Mouse (Mus musculus): ENCODE measurements at regions not wholly inside any gene's neighbourhood (a gene's known extent, or its start where the extent isn't known, plus 50 kb on each side); places are given as distances from the start of the nearest gene placed in this dataset.

- TF ChIP-seq PAX5 (IDR thresholded peaks at IDR 0.05; ENCODE audit: low read length): no peak
- TF ChIP-seq SIN3A (IDR thresholded peaks at IDR 0.05; ENCODE audit: low read length): 0 out of 2 replicates have a peak, but pooled peaks have one; percentile 35
- TF ChIP-seq JUND (conservative IDR thresholded peaks at IDR 0.05; ENCODE audit: low read depth, low read length): no peak
- peak; percentile 63 for TF ChIP-seq MAX (IDR thresholded peaks at IDR 0.05; ENCODE audit: low read length)
- no peak for TF ChIP-seq ZC3H11A (IDR thresholded peaks at IDR 0.05; ENCODE audit: low read depth, low read length)
- peak; percentile 27; the same call in 1 of the 2 replicates for TF ChIP-seq ELF1 (IDR thresholded peaks at IDR 0.05; ENCODE audit: low read depth, low read length)
- TF ChIP-seq RCOR1 (conservative IDR thresholded peaks at IDR 0.05; ENCODE audit: low read depth, low read length): 0 out of 2 replicates have a peak, but pooled peaks have one; percentile 48
- no peak for TF ChIP-seq E2F4 (IDR thresholded peaks at IDR 0.05; ENCODE audit: insufficient replicate concordance, low read depth, low read length)
- no peak for TF ChIP-seq NRF1 (IDR thresholded peaks at IDR 0.05; ENCODE audit: low read depth, low read length)
- peak; percentile 48; the same call in 1 of the 2 replicates for TF ChIP-seq MXI1 (IDR thresholded peaks at IDR 0.05; ENCODE audit: low read depth, low read length)
Measured at GRCm38 (mm10) chr1:64305427-64306213, 183.5 kb upstream of the Klf7 start (continued).

- Histone ChIP-seq H3K27me3 (replicated peaks) (no peaks in the 10 kb centered on the region), H3K4me3 (replicated peaks in 1 of 3; ENCODE audit: low read depth in 2 of 3, low read length in 2 of 3, poor library complexity in 1 of 3) (peak overlapping the region; percentile 47 to 54 (median 47)), H3K27ac (ENCODE audit: insufficient read depth, low read depth) (peak overlapping the region; percentile 88), H3K4me1 (ENCODE audit: control insufficient read depth in 1 of 2, insufficient read depth in 2 of 2) (peaks cover 12 to 41% of the 10 kb centered on the region in 2 experiments), H3K9ac (ENCODE audit: insufficient read depth, low read depth) (peak overlapping the region; percentile 68), H3K4me2 (ENCODE audit: insufficient read depth, low read depth, poor library complexity, severe bottlenecking) (peak overlapping the region; percentile 99), H3K9me3 (replicated peaks; ENCODE audit: low read length) (no peaks in the 10 kb centered on the region), H3K36me3 (replicated peaks in 1 of 2; ENCODE audit: control insufficient read depth in 1 of 2, insufficient read depth in 1 of 2, low read length in 1 of 2) (no peaks in the 10 kb centered on the region), H3K79me2 (replicated peaks; ENCODE audit: control insufficient read depth, extremely low read depth, insufficient read depth, poor library complexity, severe bottlenecking) (no peaks in the 10 kb centered on the region)
- DNase-seq (ENCODE audit: extremely low read depth): peak; percentile 78
- dilution Hi-C loops (cut with MboI; ENCODE audit: extremely low pct_ligation_motif_present, extremely low pct_unique_long_range_greater_than_20kb, low sequenced_read_pairs) (no loop called here), in situ Hi-C loops (cut with MboI; ENCODE audit: low pct_ligation_motif_present, low pct_unique_long_range_greater_than_20kb, low sequenced_read_pairs) (loop anchor here (10.0 kb wide), 1 partner anchor 108 kb away; no protein-coding TSS in a partner anchor)
- peak; percentile 25 for TF ChIP-seq EP300 (IDR thresholded peaks at IDR 0.05; ENCODE audit: low read length)
- no peak for TF ChIP-seq NRF1 (IDR thresholded peaks at IDR 0.05; ENCODE audit: low read depth, low read length)
- TF ChIP-seq BHLHE40 (IDR thresholded peaks at IDR 0.05; ENCODE audit: low read depth, low read length): no peak; the same call in 1 of the 2 replicates
- TF ChIP-seq TBP (conservative IDR thresholded peaks at IDR 0.05; ENCODE audit: low read depth, low read length): 0 out of 2 replicates have a peak, but pooled peaks have one; percentile 33
- 0 out of 2 replicates have a peak, but pooled peaks have one; percentile 18 for TF ChIP-seq ELF1 (IDR thresholded peaks at IDR 0.05; ENCODE audit: low read depth, low read length)
- TF ChIP-seq UBTF (IDR thresholded peaks at IDR 0.05; ENCODE audit: low read depth, low read length): no peak
- TF ChIP-seq POLR2A (IDR thresholded peaks at IDR 0.05; ENCODE audit: low read depth, low read length): peak; percentile 40
- peak; percentile 66 for TF ChIP-seq ZNF384 (IDR thresholded peaks at IDR 0.05; ENCODE audit: low read depth, low read length)
- no peak for TF ChIP-seq MYC (IDR thresholded peaks at IDR 0.05; ENCODE audit: low read depth, low read length)
- no peak for TF ChIP-seq ZC3H11A (IDR thresholded peaks at IDR 0.05; ENCODE audit: low read depth, low read length)
- no peak for TF ChIP-seq USF1 (IDR thresholded peaks at IDR 0.05; ENCODE audit: low read depth, low read length)
- no peak for TF ChIP-seq PAX5 (IDR thresholded peaks at IDR 0.05; ENCODE audit: low read length)
- TF ChIP-seq ZMIZ1 (IDR thresholded peaks at IDR 0.05; ENCODE audit: low read depth, low read length): peak; percentile 71; the same call in 1 of the 2 replicates
- TF ChIP-seq SMC3 (IDR thresholded peaks at IDR 0.05; ENCODE audit: low read depth, low read length): peak; percentile 22; the same call in 1 of the 2 replicates
- TF ChIP-seq GABPA (IDR thresholded peaks at IDR 0.05; ENCODE audit: insufficient replicate concordance, low read depth, low read length): no peak
- no peak for TF ChIP-seq CHD1 (IDR thresholded peaks at IDR 0.05; ENCODE audit: low read depth, low read length)
- no peak; the same call in 1 of the 2 replicates for TF ChIP-seq MAX (IDR thresholded peaks at IDR 0.05; ENCODE audit: low read length)
- peak; percentile 47; the same call in 1 of the 2 replicates for TF ChIP-seq HCFC1 (IDR thresholded peaks at IDR 0.05; ENCODE audit: low read depth, low read length)
- TF ChIP-seq ZKSCAN1 (IDR thresholded peaks at IDR 0.05; ENCODE audit: borderline replicate concordance, low read depth, low read length): no peak
- peak; percentile 66 for TF ChIP-seq TCF12 (IDR thresholded peaks at IDR 0.05; ENCODE audit: low read depth, low read length)
- TF ChIP-seq NELFE (IDR thresholded peaks at IDR 0.05; ENCODE audit: low read depth, low read length): 0 out of 2 replicates have a peak, but pooled peaks have one; percentile 28
- no peak for TF ChIP-seq CHD2 (IDR thresholded peaks at IDR 0.05; ENCODE audit: low read length)
- TF ChIP-seq E2F4 (IDR thresholded peaks at IDR 0.05; ENCODE audit: insufficient replicate concordance, low read depth, low read length): no peak
- no peak for TF ChIP-seq JUN (IDR thresholded peaks at IDR 0.05; ENCODE audit: insufficient read depth, low read depth, low read length)
- peak; percentile 44 for TF ChIP-seq RAD21 (IDR thresholded peaks at IDR 0.05; ENCODE audit: low read depth, low read length)
- no peak; the same call in 1 of the 2 replicates for TF ChIP-seq MEF2A (IDR thresholded peaks at IDR 0.05; ENCODE audit: borderline replicate concordance, low read depth, low read length)
- TF ChIP-seq JUND (conservative IDR thresholded peaks at IDR 0.05; ENCODE audit: low read depth, low read length): no peak
- TF ChIP-seq MAZ (IDR thresholded peaks at IDR 0.05; ENCODE audit: low read depth, low read length): peak; percentile 55; the same call in 1 of the 2 replicates
- peak; percentile 45; the same call in 1 of the 2 replicates for TF ChIP-seq ETS1 (conservative IDR thresholded peaks at IDR 0.05; ENCODE audit: low read depth, low read length)
- TF ChIP-seq SIN3A (IDR thresholded peaks at IDR 0.05; ENCODE audit: low read length): 0 out of 2 replicates have a peak, but pooled peaks have one; percentile 36
Measured at GRCm38 (mm10) chr1:64302833-64303358, 180.8 kb upstream of the Klf7 start.

All from CH12.LX (cell line).